Mouse (Mus musculus) retina, adult 2 months (tissue): ENCODE data around the gene Ubr1.
"Not testable (repeated sequence)": the region's sequence is repeated elsewhere in the genome, so short reads cannot be mapped to it uniquely, and the experiment has no call there.

Experiments used
- DNase-seq: peaks from one replicate; pipeline ENCODE4 v3.0.0-alpha.2; 2012; ENCODE audit warnings: low read depth, low spot score

The Ubr1 gene

GRCm38 (mm10) chr2:120976990-120977925 is 6.7 kb upstream of the Ubr1 start, which contains the start of gene Tmem62:
TSS of gene Tmem62 (plus strand) at chr2:120977017.
- no peak for DNase-seq

- DNase-seq, result no peak
Measured at GRCm38 (mm10) chr2:120976308-120976707, 5.8 kb upstream of the Ubr1 start.

GRCm38 (mm10) chr2:120972964-120973363 is 2.4 kb upstream of the Ubr1 start:
- DNase-seq, result no peak

- DNase-seq, result not testable (repeated sequence)
Measured at GRCm38 (mm10) chr2:120972257-120972656, 1.7 kb upstream of the Ubr1 start.

- DNase-seq, result no peak
Measured at GRCm38 (mm10) chr2:120971766-120972165, 1.3 kb upstream of the Ubr1 start.

GRCm38 (mm10) chr2:120970045-120970539 is 423 bp downstream of the Ubr1 start:
- no peak for DNase-seq

- no peak for DNase-seq
Measured at GRCm38 (mm10) chr2:120965486-120965885, 5.0 kb downstream of the Ubr1 start.

GRCm38 (mm10) chr2:120963110-120963509 is 7.4 kb downstream of the Ubr1 start:
- no peak for DNase-seq

- DNase-seq, result no peak
Measured at GRCm38 (mm10) chr2:120960261-120960660, 10.3 kb downstream of the Ubr1 start.

GRCm38 (mm10) chr2:120959827-120960226 is 10.7 kb downstream of the Ubr1 start:
- DNase-seq, result no peak

GRCm38 (mm10) chr2:120959363-120959762 is 11.2 kb downstream of the Ubr1 start:
- no peak for DNase-seq

- no peak for DNase-seq
Measured at GRCm38 (mm10) chr2:120952176-120952938, 18.2 kb downstream of the Ubr1 start.

- no peak for DNase-seq
Measured at GRCm38 (mm10) chr2:120951208-120951607, 19.3 kb downstream of the Ubr1 start.

- no peak for DNase-seq
Measured at GRCm38 (mm10) chr2:120933038-120933437, 37.5 kb downstream of the Ubr1 start.

GRCm38 (mm10) chr2:120909556-120909955 is 61.0 kb downstream of the Ubr1 start:
- no peak for DNase-seq

- DNase-seq, result no peak
Measured at GRCm38 (mm10) chr2:120896361-120896760, 74.2 kb downstream of the Ubr1 start.

- no peak for DNase-seq
Measured at GRCm38 (mm10) chr2:120887601-120888000, 82.9 kb downstream of the Ubr1 start.

- DNase-seq, result no peak
Measured at GRCm38 (mm10) chr2:120873192-120873591, 97.3 kb downstream of the Ubr1 start.

GRCm38 (mm10) chr2:120871447-120872336 is 98.8 kb downstream of the Ubr1 start:
- DNase-seq, result no peak

GRCm38 (mm10) chr2:120867336-120867735 is 103.2 kb downstream of the Ubr1 start:
- no peak for DNase-seq

- DNase-seq, result peak; percentile 42
Measured at GRCm38 (mm10) chr2:120866561-120866960, 104.0 kb downstream of the Ubr1 start.
